Mouse (Mus musculus): ENCODE data around the gene Gpx3.
"Not testable (repeated sequence)": the region's sequence is repeated elsewhere in the genome, so short reads cannot be mapped to it uniquely, and the experiment has no call there.

Gpx3 gene

GRCm38 (mm10) chr11:54881051-54881474, 21.2 kb upstream of the Gpx3 start:
- peak; percentile 85 for DNase-seq (ENCODE audit: low spot score)

GRCm38 (mm10) chr11:54882671-54883070, 19.6 kb upstream of the Gpx3 start:
- peak; percentile 74 for DNase-seq (ENCODE audit: low spot score)

DNA sequence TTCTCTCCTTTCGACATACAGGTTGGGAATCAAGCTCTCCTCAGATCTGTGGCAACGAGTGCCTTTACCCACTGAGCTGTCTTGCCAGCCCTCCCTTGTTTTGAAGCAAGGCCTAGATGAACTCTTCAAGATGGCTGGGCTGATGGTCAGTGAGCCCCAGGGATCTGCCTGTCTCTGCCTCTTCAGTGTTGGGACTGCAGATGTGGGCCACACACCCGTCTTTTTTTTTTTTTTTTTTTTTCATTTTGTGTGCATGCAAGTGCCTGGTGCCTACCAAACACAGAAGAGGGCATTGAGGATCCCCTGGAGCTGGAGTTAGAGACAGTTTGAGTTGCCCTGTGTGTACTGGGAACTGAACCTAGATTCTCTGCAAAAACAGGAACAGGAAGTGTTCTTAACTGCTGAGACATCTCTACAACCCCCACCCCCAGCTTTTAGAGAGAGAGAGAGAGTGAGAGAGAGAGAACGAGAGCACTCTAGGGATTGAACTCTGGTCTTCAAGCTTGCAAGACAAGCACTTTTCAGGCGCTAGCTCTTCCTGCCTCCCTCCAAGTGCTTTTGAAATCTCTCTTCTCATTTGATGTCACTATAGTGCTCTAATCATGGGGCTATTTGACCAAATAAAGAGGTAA, 17.9 kb upstream of the Gpx3 start:
- peak; percentile 82 for DNase-seq (ENCODE audit: low spot score)

- DNase-seq (ENCODE audit: low spot score) = peak; percentile 89
These were observed 17.3 kb upstream of the Gpx3 start for GRCm38 (mm10) chr11:54884937-54885336.

DNA sequence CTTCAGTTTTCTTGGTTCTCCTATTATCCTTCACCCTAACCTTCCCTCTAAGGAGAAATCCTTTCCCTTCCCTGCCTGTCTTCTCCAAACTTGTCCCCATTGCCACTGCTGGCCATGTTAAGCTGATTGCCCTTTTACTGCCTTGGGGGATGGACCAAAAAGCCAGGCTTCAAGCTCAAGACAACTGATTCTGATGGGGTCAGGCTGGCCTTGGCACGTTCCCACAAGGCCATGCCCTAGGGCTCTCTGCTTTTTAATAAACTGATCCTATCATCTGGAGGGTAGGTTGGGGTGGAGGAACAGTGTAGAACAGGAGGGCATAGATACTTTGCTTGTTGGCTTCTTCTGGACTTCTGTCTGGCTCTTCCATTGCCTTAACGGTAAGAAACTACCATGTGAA, 16.8 kb upstream of the Gpx3 start:
- no peak for DNase-seq (ENCODE audit: low spot score)

DNA sequence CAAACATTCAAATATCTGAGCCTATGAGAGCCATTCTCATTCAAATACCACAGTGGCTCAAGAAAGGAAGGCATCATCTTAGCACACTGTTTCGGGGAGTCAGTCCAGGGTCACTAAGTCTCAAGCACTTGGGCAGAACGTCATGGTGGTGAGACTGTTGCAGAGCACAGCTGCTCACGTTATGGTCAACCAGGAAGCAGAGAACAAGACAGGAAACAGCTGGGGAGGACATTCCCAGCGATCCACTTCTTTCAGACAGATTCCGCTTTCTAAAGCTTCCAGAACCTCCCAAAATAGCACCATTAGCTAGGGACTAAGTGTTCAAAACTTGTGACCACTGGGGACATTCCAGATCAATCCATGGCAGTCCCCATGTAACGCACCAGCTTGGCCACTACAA, 14.3 kb upstream of the Gpx3 start:
- no peak for DNase-seq (ENCODE audit: low spot score)

- no peak for DNase-seq (ENCODE audit: low spot score)
These were observed 10.9 kb upstream of the Gpx3 start for GRCm38 (mm10) chr11:54891341-54891740.

GRCm38 (mm10) chr11:54892091-54892490, 10.2 kb upstream of the Gpx3 start:
- peak; percentile 82 for DNase-seq (ENCODE audit: low spot score)

DNA sequence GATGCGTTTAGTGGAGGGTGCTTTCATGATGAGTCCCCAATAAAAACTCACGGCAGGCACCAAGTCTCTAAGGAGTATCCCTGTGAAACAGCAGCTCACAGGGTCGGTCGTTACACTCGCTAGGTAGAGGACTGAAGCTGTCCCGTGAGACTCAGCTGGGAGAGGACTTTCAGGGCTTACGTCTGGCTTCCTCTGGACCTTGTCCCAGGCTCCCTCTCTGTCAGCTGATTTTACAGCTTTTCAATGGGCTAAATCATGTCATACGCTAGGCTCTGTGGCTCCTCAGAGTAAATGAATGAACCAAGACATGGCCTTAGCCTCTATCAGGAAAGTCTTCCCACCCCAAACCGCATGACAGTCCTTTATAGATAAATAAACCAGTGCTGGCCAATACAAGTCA, 7.7 kb upstream of the Gpx3 start:
- DNase-seq (ENCODE audit: low spot score) = peak; percentile 81

- not testable (repeated sequence) for DNase-seq (ENCODE audit: low spot score)
These were observed 5.6 kb upstream of the Gpx3 start for GRCm38 (mm10) chr11:54896646-54897045.

GRCm38 (mm10) chr11:54897470-54897869, 4.8 kb upstream of the Gpx3 start:
- peak; percentile 92 for DNase-seq (ENCODE audit: low spot score)

DNA sequence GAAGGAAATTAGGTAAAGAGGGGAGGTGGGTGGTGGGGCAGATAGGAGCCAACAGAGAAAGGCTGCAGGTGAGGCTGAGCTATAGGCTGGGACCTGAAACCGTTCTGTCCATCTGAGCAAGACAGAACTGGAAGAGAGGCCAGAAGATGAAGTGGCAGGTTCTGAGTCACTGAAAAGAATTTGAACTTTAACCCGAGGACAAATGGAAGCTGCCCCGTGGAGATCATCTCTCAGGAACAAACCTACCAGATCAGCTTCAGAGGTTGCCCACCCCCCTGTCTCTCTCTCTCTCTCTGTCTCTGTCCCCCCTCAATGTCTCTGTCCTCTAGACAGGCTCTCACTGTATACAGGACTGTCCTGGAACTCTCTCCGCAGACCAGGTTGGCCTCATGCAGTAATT, 2.6 kb upstream of the Gpx3 start:
- peak; percentile 73 for DNase-seq (ENCODE audit: low spot score)

GRCm38 (mm10) chr11:54903339-54903738, 1.1 kb downstream of the Gpx3 start:
- DNase-seq (ENCODE audit: low spot score) = no peak

GRCm38 (mm10) chr11:54903940-54904706, 1.9 kb downstream of the Gpx3 start:
- peak; percentile 73 for DNase-seq (ENCODE audit: low spot score)

DNA sequence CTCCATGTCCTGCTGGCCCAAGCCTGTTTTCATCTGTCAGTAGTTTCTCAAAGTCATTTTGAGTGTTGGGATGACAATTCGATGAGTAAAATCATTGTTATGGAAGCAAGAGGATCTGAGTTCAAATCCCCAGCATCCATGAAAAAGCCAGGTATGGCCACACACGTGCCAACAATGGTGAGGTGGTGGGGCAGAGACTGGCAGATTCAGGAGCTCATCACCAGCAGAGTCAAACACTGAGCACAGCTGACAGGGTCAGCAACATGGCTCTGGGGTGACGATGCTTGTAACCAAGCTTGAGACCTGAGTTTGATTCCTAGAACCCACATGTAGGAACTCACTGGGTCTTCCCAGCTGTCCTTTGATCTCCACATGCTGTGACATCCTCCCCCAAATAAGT, 2.8 kb downstream of the Gpx3 start:
- no peak for DNase-seq (ENCODE audit: low spot score)

DNA sequence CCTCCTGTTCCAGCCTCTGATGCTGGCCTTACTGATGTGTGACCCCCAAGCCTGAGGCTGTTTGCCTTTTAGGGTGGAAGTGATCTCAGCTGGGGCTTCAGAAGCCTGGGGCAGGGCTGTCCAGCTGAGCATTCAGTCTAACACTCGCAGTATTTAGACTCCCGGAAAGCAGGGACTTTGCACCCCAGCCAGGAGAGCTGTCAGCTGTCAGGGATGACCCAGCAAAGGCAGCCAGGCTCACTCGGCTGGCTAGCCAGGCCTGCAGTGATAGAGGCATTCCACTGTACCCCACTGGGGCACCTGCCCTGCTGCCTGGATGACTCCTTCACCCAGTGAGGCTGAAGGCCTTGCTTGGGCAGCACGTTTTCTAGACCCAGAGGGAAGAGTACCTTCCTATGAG, 3.7 kb downstream of the Gpx3 start:
- DNase-seq (ENCODE audit: low spot score) = peak; percentile 67

DNA sequence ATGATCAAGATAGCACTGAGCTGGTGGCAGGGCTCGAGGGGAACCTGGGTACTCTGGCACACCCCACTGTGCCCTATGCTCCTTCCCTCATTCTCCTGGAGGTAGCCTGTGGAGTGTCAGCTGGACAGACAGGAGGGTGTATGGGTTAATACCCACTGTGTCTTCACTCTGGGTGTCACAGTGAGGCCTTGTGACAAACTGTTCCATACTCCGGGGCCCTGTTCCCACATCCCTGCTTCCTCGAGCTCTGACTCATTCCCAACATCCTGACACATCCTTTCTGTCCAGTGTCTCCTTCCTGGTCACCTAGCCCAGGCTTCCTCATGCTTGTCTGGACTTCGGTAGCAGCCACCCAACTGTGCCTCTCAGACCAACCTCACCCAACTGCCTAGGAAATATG, 4.2 kb downstream of the Gpx3 start:
- DNase-seq (ENCODE audit: low spot score) = no peak

GRCm38 (mm10) chr11:54907259-54907658, 5.0 kb downstream of the Gpx3 start:
- no peak for DNase-seq (ENCODE audit: low spot score)

DNA sequence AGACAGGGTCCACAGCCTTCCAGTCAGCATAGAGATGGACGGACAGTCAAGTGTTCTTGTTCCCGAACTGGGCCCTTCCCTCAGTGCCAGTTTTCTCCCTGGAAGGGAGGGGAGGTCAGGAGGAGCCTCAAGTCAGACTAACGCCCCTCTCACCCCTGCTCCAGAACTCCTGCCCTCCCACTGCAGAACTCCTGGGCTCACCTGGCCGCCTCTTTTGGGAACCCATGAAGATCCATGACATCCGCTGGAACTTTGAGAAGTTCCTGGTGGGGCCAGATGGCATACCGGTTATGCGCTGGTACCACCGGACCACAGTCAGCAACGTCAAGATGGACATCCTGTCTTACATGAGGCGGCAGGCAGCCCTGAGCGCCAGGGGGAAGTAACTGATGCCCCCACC, 7.0 kb downstream of the Gpx3 start:
- no peak for DNase-seq (ENCODE audit: low spot score)

DNA sequence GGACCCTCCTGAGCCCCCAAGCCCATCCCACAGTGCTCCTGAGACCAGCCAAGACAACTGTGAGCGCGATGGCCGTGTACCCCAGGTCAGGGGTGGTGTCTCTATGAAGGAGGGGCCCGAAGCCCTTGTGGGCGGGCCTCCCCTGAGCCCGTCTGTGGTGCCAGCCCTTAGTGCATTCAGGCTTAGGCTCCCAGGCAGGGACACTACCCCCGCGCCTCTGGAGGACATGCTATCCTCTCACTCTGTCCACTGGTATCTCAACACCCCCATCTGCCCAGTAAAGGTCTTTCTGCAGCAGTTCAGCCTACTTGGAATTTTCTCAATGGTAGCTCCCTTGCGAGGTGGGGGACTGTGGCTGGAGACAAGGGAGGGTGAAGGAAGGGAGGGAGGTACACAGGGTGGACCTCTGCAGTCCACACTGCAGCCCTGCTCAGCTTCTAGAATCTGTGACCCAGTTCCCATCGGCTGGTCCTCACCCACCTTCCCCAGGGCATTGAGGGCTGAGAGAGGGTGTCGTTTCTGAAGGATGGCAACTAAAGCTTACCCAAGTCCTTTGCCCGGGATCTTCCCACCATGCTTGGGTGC, 7.9 kb downstream of the Gpx3 start:
- DNase-seq (ENCODE audit: low spot score) = no peak

GRCm38 (mm10) chr11:54911201-54911600, 8.9 kb downstream of the Gpx3 start:
- no peak for DNase-seq (ENCODE audit: low spot score)

DNA sequence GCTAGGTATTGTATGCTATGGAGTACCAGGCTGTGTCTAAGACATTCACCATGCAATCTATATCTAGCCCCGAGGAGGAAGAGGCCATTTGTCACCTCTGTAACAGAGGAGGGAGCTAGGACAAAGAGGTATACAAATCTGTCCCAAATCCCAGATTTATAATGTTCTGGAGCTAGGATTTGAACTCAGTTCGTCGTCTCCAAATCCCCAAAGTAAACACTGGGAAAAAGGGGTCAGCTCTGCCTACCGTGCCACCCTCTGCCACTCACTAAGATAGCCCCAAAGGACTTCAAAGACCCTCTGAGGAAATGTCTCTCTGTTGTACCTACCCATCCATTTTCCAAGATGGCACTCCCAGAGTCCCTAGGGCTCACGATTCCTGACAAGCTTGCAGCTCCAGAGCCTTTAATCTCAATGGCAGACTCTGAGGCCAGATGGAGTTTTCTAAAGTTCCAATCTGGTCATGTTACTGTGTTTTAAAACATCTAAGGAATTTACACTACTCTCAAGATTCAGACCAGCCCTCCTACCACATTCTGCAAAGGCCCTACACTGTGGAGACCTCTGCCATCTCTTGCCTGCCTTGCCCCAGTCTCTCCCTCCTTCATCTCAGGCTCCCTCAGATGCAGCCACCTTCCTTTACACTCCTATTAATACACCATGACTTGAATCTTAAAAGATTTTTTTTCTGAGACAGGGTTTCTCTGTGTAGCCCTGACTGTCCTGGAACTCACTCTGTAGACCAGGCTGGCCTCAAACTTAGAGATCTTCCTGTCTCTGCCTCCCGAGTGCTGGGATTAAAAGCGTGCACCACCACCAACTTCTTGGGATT, 9.6 kb downstream of the Gpx3 start:
- DNase-seq (ENCODE audit: low spot score) = no peak
